Mouse (Mus musculus) ES-E14 (cell line): ENCODE data around the gene Cpne8.

Experiments used
- HCFC1 ChIP-seq: IDR thresholded peaks from 2 replicates; pipeline ENCODE4 v1.6.1; 2012; ENCODE audit warnings: low read length, inconsistent platforms, borderline replicate concordance; ENCODE audit not compliant: insufficient read depth
- MAFK ChIP-seq: IDR thresholded peaks from 2 replicates; pipeline ENCODE4 v1.6.1; 2014; ENCODE audit warnings: mild to moderate bottlenecking, low read depth, low read length, inconsistent platforms; ENCODE audit not compliant: insufficient read depth
- ZC3H11A ChIP-seq: IDR thresholded peaks from 2 replicates; pipeline ENCODE4 v1.6.1; 2012; ENCODE audit warnings: low read depth, mild to moderate bottlenecking, inconsistent platforms, low read length, borderline replicate concordance
- ZNF384 ChIP-seq: IDR thresholded peaks from 2 replicates; pipeline ENCODE4 v1.6.1; 2012; ENCODE audit warnings: low read depth, low read length, inconsistent platforms

DNA sequence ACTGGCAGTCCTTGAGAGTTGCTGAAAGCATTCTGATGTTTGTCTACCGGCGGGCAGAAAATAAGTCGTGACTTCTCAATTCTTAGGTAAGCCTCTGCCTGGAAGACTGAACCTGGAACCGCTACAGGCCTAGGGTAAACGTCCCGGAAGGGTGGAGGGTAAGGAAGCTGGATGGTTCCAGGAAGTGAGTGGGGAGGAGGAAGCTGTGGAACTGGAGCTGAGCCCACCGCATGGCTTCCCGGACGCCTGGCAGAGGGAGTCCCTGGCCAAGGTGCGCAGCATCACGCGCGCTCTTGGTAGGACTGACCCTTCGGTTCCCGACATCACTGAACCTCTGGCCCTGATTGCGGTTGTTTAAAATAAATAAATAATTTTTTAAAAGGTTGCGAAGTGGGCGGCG lies 744 bp downstream of the Cpne8 start:
- TF ChIP-seq HCFC1: no peak
- TF ChIP-seq ZNF384: no peak
- no peak for TF ChIP-seq ZC3H11A
- TF ChIP-seq MAFK: no peak
